Mouse (Mus musculus) liver, adult (tissue): ENCODE measurements at regions not wholly inside any gene's neighbourhood (a gene's known extent, or its start where the extent isn't known, plus 50 kb on each side); places are given as distances from the start of the nearest gene placed in this dataset.

Experiments
- GATA4 ChIP-seq: IDR thresholded peaks from 2 replicates; pipeline ENCODE4 v1.6.1; 2014; ENCODE audit warnings: mild to moderate bottlenecking, low read length; ENCODE audit not compliant: insufficient replicate concordance

DNA sequence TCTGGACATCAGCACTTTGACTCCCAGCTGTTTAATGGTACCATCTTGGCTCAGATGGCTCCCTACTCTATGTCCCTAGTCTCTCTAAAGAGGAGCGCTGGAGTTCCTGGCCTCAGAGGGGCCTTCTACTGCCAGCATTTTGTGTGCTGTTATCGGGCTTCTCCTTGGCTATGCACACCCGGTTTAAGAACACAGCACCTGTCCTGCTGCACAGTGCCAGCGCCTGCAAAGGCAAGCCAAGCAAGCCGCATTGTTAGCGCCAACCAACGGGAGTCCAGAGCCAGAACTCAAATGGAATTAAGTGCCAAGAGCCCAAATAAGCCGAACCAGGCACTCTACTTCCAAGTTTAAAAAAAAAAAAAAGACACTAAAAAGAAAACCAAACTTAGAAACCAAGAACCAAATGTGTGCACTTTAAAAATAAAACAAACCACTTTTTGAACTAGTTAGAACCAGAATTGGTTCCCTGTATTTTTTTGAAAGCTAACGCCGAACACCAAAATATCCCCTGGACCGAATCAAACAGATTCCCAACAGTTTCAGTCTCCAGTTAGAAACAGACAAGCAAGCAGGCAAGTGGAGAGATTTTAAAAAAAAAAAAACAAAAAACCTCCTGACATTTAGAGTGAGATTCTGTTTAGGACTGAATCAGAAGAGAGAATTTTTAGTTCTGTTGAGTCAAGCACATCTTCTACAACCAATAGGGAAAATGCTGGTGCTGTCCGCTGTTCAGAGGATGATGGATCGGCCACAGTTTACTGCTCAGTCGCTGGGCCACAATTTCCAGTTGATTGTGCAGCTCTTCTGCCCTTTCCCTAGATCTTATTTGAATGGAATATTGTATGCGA, 281.7 kb upstream of the Gm10131 start:
- TF ChIP-seq GATA4 = no peak

DNA sequence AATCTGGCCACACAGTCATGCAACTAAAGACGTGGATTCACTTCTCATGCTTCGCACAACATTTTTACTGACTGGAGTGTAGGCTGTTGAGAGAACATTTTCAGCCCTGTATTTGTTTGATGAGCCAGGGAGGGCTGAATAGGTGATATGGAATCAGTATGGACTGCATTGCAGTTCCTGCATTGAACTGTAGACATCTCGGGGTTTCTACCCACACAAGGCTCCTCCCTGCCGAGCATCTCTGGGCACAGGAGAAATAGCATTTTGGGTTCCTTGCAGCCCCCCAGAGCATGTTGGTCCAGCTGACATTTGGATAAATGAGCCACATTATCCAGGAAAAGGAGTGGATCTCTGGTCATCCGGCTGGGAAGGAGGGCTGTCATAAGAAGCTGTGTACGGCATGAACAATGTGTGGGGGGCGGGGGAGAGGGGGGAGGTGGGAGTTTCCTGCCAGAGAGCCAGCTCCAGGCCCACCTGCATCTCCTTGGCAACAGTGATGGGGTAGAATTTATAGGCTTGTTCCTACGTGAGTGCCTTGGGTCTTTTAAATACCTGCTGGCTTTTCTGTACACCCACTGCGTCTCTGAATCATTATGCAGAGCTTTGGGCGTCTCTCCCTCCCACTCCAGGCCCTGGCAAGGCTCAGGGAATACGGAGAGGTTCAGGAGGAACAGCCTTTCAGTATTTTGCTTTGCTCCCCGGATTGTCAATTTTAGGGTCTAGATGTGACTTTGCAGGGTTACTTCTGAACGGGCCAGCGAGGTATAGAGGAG, 280.9 kb upstream of the Gm10131 start:
- no peak for TF ChIP-seq GATA4

DNA sequence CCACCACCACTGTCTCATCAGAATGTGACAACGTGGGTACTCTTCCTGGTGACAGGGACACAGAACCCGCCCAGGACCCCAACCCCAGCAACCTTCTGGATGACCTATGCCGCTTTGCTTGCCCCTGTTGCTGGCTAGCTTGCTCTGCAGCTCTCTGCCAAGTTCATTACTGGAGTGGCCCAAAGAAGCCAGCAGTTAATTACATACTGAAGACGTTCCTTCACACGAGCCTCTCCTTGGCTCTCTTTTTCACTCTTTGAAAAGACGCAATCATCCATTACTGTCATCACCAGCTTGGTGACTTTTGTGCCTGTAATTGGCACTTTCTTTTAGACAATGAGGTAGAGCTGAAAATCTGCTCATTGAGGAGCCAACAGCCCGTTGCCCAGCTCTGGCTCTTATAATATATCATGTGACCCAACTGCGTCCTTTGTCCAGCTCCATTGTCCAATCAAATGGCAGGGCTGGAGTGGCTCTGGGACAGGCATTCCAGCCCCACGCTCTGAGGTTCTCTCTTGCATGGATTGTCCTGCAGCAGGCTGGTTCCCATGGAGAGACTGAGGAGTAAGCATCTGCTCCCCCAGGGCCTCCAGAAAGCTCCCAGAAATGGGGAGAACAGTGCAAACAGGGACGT, 274.4 kb upstream of the Gm10131 start:
- no peak for TF ChIP-seq GATA4

DNA sequence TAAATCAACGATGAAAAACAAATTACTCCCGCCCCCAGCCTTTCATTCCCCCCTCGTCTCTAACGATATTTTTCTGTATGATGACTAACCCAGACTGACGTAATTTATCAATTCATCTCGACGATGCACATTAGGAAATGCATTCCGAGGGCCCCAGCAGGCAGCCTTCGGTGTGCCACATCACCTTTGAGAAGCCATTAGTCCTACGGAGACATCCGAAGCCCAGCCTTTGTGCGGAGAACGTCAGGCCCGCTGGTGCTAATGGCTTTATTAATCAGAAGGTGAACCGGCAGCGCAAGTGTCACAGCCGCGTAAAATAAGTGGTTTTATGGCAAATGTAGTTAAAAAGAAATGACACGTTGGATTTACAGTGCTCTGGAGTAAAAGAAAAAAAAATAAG, 269.1 kb upstream of the Gm10131 start:
- TF ChIP-seq GATA4 = no peak

DNA sequence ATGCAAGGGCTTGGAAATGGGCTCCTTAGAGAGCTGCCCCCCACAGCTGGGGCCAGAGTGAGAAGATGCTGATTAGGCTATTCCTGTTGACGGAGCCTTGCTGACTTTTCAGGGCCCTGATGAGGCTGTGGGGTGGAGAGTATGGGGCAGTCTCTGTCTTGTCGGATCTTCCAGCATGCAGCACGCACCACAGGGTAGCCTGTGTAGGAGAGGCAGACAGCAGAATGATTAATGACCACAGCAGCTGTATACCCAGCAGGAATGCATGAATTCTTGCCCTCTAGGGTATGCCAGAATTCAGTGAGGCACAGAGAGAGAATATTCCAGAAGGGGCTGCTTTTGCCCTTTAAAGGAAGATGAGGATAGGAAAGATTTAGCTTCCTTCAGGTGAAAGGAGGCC, 265.6 kb upstream of the Gm10131 start:
- TF ChIP-seq GATA4 = no peak

DNA sequence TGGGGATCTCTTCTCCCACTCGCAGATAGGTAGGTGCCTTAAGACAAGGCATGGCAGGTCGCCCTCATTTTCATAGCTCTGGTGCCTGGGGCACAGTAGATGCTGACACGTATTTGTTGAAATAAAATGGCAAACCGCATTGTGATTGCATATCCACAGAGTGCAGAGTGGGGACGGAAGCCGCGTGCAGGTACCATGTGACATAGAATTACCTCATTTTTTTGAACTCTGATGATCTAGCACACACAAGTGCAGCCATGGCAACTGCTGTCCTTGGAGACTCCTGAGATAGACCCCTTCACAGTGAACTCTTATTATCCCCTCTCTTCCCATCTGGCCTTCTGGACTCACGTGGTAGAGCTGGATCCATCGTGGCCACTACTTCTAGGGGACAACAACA, 262.7 kb upstream of the Gm10131 start:
- TF ChIP-seq GATA4 = no peak

DNA sequence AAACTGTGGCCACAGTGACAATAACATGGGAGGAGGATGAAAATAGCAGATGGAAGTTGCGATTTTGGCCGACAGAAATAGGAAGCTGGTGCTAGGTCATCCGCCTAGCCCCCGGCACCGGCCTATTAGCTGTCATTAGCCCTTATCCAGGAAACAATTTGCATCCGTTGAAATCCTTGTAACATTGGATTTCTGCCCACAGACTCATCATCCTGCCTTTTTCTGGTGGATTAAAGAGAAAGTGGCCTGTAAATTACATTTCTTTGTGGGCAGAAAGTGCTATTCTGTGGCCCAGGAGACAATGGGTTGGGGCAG, 261.1 kb upstream of the Gm10131 start:
- no peak for TF ChIP-seq GATA4

DNA sequence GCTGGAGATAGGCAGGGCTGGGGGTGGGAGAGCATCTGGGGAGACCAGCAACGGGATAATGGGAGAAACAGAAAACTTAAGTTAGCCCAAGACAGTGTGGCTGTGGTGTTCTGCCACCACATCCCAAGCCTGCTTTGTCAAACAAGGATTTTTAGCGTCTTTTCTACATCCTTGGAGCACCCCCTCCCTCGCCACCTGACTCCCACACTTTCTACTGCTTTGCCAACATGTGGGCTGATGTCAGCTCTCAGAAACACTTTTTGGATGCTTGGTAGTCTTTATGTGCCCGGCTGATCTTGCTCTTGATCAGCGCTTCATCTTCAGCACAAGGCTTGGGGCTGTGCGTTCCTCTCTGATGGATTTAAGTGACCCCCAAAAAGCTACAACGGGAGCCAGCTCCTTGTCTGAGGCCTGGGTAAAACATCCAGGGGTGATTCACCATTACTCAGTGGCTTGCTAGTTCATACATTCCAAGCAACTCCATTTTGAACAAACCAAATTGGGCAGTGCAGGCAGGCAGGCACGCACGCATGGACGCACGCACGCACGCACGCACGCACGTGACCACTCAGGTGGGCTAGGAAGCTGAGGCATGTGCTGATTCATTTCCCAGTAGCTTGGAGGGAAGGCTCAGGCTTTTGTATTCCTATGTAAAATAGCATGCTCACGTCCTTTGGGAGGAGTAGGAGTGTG, 260.6 kb upstream of the Gm10131 start:
- no peak for TF ChIP-seq GATA4

DNA sequence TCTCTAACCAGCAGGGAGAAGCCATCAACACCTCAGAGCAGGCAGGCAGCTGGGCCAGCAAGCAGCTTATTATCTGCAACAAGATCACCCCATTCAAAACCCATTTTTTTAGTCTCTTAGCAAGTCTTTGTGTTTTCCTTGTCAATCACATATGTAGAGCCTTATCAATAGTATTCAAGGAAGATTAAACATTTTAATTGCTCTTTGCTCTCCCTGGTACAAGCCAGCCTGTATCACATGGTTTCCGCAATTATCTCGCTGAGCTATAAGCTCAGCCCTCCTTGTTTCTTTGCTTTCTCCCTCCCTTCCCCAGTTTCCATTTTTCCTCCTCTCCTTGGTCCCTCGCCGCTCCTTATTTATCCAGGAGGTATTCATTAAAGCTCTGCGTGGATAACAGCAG, 259.9 kb upstream of the Gm10131 start:
- no peak for TF ChIP-seq GATA4

DNA sequence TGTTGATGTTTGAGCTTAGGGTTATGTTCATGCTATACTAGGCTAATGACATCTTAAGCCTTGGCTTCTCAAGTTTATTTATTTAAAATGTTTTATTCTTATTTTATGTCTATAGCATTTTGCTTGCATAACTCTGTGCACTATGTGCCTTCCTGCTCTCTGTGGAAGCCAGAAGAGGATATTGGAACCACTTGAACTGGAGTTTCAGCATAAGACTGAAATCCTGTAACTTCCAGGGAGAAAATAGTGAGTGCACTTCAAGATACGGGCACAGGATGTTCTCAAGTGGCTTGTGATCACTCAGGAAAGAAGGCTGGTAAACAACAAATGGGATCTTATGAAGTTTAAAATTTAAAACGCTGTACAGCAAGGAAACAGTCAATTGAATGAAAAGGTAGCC, 257.0 kb upstream of the Gm10131 start:
- no peak for TF ChIP-seq GATA4

DNA sequence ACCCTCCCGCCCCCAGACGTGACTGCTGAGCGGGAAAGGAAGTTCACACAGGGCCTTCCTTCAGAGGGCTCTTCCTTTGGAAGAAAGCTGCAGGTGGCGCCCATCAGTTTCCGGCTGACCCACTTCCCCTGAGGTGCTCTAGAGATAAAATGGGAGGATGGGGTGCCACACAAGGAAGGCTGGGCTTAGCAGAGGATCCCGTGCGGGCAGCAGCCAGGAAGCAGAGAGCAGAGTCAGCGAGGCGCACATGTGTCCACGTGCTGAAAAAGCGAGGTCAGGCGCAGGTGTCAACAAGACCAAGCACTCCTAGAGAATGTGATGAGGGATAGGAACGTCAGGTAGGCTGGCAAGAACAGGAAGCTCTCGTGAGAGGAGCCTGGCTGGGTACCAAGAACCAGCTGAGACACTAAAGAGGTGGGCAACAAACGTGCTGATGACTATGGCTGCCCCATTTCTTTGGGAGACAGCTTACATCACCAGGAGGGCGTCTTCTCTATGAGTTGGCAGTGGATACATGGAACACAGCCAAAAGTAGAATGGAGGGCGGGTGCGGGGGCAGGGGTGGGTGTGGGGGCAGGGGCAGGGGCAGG, 253.0 kb upstream of the Gm10131 start:
- no peak for TF ChIP-seq GATA4

DNA sequence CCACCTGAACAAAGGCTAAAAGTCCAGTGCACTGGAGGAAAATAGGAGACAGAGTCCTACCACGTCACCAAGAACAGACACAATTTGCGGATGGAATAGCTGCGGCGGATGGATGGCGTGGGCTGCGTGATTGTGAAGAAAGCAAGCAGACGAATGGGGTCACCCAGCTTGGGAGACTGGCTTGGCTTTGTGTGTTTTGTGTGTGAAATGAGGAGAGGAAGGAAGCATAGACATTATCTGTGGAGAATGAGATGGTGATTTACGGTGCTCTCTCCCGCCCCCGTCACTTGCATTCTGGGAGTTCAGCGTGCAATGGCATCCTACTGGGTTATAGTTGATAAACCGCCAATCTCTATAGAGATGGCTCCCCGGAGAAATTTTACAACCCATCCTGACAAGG, 252.1 kb upstream of the Gm10131 start:
- no peak for TF ChIP-seq GATA4

DNA sequence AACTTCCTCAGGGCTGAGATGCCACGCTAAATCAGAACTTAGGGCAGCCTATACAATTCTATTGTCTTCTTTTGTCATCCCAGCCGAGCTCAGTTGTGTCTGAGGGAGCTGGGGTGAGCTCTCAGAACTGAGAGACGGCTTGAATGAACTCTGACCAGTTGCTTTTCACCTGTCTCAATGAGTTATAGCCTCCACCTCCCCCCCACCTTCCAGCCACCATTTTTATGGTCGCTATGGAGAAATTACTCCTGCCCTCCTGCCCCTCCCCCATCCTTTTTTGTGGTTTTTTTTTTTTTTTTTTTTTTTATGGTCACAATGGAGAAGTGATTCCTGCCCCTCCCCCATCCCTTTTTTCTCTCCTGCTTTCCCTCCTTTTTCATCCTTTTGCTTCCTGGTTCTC, 251.6 kb upstream of the Gm10131 start:
- no peak for TF ChIP-seq GATA4

DNA sequence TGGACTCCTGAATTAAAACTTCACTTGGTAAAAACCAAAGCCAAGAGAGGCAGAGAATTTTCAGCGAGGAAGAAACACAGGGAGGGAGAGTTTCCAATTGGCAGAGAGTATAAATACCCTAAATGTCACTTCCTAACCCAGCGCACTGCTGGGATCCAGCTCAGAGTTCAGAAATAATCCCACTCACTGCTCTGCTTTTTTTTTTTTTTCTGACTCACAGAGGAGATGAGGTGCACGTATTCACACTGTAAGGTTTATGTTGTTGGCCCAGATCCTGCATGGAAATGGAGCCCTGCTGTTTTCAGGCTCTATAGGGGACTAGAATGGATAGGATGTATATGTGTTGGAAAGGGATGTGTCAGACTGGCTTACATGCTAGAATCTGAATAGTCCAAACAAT, 249.8 kb upstream of the Gm10131 start:
- no peak for TF ChIP-seq GATA4

DNA sequence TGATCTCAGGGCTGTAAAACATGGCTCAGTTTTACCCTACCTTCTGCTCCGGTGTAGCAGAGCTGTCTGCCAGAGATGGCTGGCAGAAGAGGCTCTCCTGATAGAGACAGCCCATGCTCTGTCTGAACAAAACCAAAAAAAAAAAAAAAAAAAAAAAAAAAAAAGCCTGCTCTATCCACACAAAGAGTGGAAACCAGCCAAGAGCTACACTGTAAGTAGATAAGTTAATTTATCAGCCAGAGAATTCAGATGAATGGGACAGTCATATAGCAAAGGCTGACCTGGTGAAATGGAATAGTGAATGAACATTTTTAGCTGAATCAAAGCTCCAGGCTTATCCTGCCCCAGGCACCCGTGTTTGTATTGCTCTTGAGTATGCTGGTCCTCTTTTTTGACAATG, 248.2 kb upstream of the Gm10131 start:
- TF ChIP-seq GATA4 = no peak
